Mouse (Mus musculus) embryonic facial prominence, embryonic 11.5 days (tissue): ENCODE results near the gene Olfr1109. TPM values are rescaled to one million over a fixed set of nuclear protein-coding genes. Genes with fewer than 3 reads are reported as not detected.

Source experiments
- ATAC-seq: fragments of 200-750 bp; cut with Nextera tagmentation; replicated peaks from 2 replicates; pipeline ENCODE4 v1.8.0; 2017; ENCODE audit warnings: low read depth; ENCODE audit not compliant: insufficient number of reproducible peaks, low FRiP score, low TSS enrichment
- DNase-seq: peaks from one replicate; pipeline ENCODE4 v3.0.0-alpha.2; 2015; ENCODE audit warnings: low spot score
- H3K27ac ChIP-seq: fragments of 300-500 bp; sonication (generic); replicated peaks from 2 replicates; pipeline ENCODE4 v1.5.1; 2014; ENCODE audit warnings: mild to moderate bottlenecking, low read depth, low read length, control low read depth
- H3K27me3 ChIP-seq: fragments of 300-500 bp; sonication (generic); 2 replicates; pipeline ENCODE4 v1.6.1; 2014; ENCODE audit warnings: mild to moderate bottlenecking, low read length, moderate library complexity, mixed read lengths; ENCODE audit not compliant: control insufficient read depth, insufficient read depth
- H3K36me3 ChIP-seq: fragments of 300-500 bp; sonication (generic); replicated peaks from 2 replicates; pipeline ENCODE4 v1.6.1; 2014; ENCODE audit warnings: low read depth, mild to moderate bottlenecking, low read length, moderate library complexity, mixed read lengths; ENCODE audit not compliant: control insufficient read depth, insufficient read depth
- H3K4me1 ChIP-seq: fragments of 300-500 bp; sonication (generic); 2 replicates; pipeline ENCODE4 v1.6.1; 2014; ENCODE audit warnings: low read length, mixed read lengths; ENCODE audit not compliant: control insufficient read depth, insufficient read depth
- H3K4me2 ChIP-seq: fragments of 300-500 bp; sonication (generic); 2 replicates; pipeline ENCODE4 v1.6.1; 2014; ENCODE audit warnings: low read depth, mild to moderate bottlenecking, control low read depth, low read length, moderate library complexity
- H3K4me3 ChIP-seq: fragments of 300-500 bp; sonication (generic); 2 replicates; pipeline ENCODE4 v1.5.1; 2014; ENCODE audit warnings: low read depth, low read length, control low read depth
- H3K9ac ChIP-seq: fragments of 300-500 bp; sonication (generic); replicated peaks from 2 replicates; pipeline ENCODE4 v1.6.1; 2014; ENCODE audit warnings: mild to moderate bottlenecking, control low read depth, low read length
- H3K9me3 ChIP-seq: fragments of 300-500 bp; sonication (generic); replicated peaks from 2 replicates; pipeline ENCODE4 v1.6.1; 2016; ENCODE audit warnings: mild to moderate bottlenecking, low read length, inconsistent platforms, mixed read lengths; ENCODE audit not compliant: control insufficient read depth
- WGBS: fragments of 180-500 bp; shearing (Covaris S2); extraction: QIAGEN DNeasy Blood & Tissue Kit; methylation state at CpG from one replicate; pipeline ENCODE4 v1.1.7; 2014; 5-methylcytosine and 5-hydroxymethylcytosine counted together
- polyA plus RNA-seq: library from polyadenylated mRNA; unstranded; fragments of >200 nt; fragmentation: Nextera tagmentation; extraction: Ambion mirVana; gene quantifications from 2 replicates; pipeline ENCODE4 v1.2.1, GENCODE M21; 2014

Gene Olfr1109
- polyA plus RNA-seq = not detected in 2 replicates

DNA sequence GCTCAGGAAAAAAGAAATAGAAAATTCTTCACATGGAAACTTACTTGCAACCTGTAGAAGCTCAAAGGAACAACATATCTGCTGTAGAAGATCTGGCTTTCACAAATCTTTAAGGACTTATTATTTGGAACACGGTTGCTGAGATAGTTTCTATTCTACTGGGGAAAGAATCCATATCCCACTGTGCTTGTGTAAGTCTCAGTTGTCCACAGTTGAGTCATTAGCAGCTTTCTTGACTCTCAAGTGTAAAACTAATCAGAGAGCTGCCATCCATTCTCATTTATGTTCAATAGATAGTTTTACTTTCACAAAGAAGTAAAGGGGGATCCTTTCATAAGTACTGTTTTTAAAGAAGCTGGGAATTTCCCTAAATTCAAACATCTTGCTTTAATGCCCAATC, at the start of gene Olfr1109:
Gene Olfr1109 (minus strand): TSS at position 101 of the 400 bp plus-strand sequence.
- Histone ChIP-seq H3K4me1 (no peaks in the 10 kb centered on the region), H3K27me3 (no peaks in the 10 kb centered on the region), H3K36me3 (no peaks in the 10 kb centered on the region), H3K9ac (no peak within 1 kb of the TSS), H3K4me2 (no peak within 1 kb of the TSS), H3K4me3 (no peak within 1 kb of the TSS), H3K27ac (no peak within 1 kb of the TSS), H3K9me3 (no peaks in the 10 kb centered on the region)
- WGBS = 69% methylated on average over 1 of the region's 1 CpGs
- ATAC-seq (no peak), DNase-seq (no peak)

- Histone ChIP-seq H3K4me1 (no peaks in the 10 kb centered on the region), H3K27ac (no peak within 1 kb of the TSS), H3K27me3 (no peaks in the 10 kb centered on the region), H3K9ac (no peak within 1 kb of the TSS), H3K4me3 (no peak within 1 kb of the TSS), H3K4me2 (no peak within 1 kb of the TSS), H3K36me3 (no peaks in the 10 kb centered on the region), H3K9me3 (no peaks in the 10 kb centered on the region)
- DNase-seq (no peak), ATAC-seq (no peak)
- 85% methylated on average over 1 of the region's 1 CpGs for WGBS
Measured at GRCm38 (mm10) chr2:87140200-87140599, 44.4 kb upstream of the Olfr1109 start, which contains the start of gene Olfr1110. Olfr1110 (minus strand) TSS chr2:87140300.

DNA sequence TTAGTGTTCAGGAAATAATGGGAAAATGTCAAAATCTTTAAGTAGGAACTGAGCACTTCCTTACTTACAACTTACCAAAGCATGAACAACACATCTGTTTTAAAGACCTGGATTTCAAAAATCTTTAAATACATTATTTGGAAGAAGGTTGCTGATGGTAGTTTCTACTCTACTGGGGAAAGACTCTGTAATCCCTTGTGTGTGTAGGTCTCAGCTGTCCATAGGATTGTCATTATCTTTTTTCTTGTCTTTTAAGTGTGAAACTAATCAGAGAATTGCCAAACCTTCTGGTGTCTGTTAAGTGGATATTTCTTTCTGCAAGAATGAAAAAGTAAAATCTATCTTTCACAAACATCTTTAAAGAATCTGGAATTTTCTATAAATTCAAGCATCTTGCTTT, 18.7 kb upstream of the Olfr1109 start, which contains the start of gene Olfr259:
Gene Olfr259 (minus strand): TSS at position 101 of the 400 bp plus-strand sequence.
- no peak within 1 kb of the TSS for H3K4me2 ChIP-seq
- H3K27ac ChIP-seq = no peak within 1 kb of the TSS
- ATAC-seq = no peak
- H3K9ac ChIP-seq = no peak within 1 kb of the TSS
- H3K36me3 ChIP-seq = no peaks in the 10 kb centered on the region
- H3K4me3 ChIP-seq = no peak within 1 kb of the TSS
- H3K27me3 ChIP-seq = no peaks in the 10 kb centered on the region
- no peaks in the 10 kb centered on the region for H3K4me1 ChIP-seq
- no peaks in the 10 kb centered on the region for H3K9me3 ChIP-seq
- DNase-seq = no peak

DNA sequence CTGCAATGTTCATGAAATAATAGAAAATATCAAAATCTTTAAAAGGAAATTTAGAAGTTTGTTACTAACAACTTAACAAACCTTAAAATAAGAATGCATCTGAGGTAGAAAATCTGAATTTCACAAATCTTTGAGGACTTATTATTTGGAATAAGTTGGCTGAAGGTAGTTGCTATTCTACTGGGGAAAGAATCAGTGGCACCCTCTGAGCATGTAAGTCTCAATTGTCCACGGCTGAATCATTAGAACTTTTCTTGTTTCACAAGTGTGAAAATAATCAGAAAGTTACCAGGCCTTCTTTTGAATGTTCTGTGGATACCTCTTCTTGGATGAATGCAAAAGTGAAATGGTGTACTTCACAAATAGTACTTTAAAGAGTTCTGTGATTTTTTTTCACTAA, 20.1 kb downstream of the Olfr1109 start, which contains the start of gene Olfr1107:
Gene Olfr1107 (minus strand): TSS at position 101 of the 400 bp plus-strand sequence.
- 73% methylated on average over 1 of the region's 1 CpGs for WGBS
- H3K9me3 ChIP-seq = no peaks in the 10 kb centered on the region
- H3K4me3 ChIP-seq = no peak within 1 kb of the TSS
- no peaks in the 10 kb centered on the region for H3K27me3 ChIP-seq
- H3K4me1 ChIP-seq = no peaks in the 10 kb centered on the region
- no peak for ATAC-seq
- H3K9ac ChIP-seq = no peak within 1 kb of the TSS
- H3K27ac ChIP-seq = no peak within 1 kb of the TSS
- no peaks in the 10 kb centered on the region for H3K36me3 ChIP-seq
- no peak within 1 kb of the TSS for H3K4me2 ChIP-seq
- DNase-seq = no peak

DNA sequence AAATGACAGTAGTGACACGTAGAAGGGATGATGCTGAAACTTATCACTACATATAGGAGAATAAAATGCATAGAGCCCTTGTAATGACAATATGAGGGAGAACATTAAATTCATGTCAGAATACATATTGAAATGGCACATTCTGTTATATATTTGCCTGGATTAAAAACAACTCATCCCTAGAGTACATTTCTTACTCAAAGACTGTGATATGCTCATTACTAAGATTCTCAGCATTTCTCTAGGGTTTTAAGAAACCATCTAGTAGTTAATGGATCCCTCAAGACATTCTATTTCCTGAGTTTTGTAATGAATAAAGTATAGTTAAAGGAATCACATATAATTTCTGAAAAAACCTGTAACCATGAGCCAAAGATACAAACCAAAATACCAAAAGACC, 43.6 kb downstream of the Olfr1109 start, which contains the start of gene Olfr1106:
Gene Olfr1106 (minus strand): TSS at position 101 of the 400 bp plus-strand sequence.
- no peak within 1 kb of the TSS for H3K4me3 ChIP-seq
- H3K9me3 ChIP-seq = no peaks in the 10 kb centered on the region
- 77% methylated on average over 1 of the region's 1 CpGs for WGBS
- ATAC-seq (no peak), DNase-seq (no peak)
- no peaks in the 10 kb centered on the region for H3K27me3 ChIP-seq
- no peaks in the 10 kb centered on the region for H3K4me1 ChIP-seq
- H3K4me2 ChIP-seq = no peak within 1 kb of the TSS
- H3K27ac ChIP-seq = no peak within 1 kb of the TSS
- H3K36me3 ChIP-seq = no peaks in the 10 kb centered on the region
- no peak within 1 kb of the TSS for H3K9ac ChIP-seq

Other genes with a start within 250 kb of the Olfr1109 start
- not detected in 2 replicates for gene Olfr1095, start 244.3 kb downstream of the Olfr1109 start, polyA plus RNA-seq
- gene Gm13723, start 221.2 kb downstream of the Olfr1109 start, polyA plus RNA-seq = not detected in 2 replicates
- not detected in 2 replicates for gene Olfr1097, start 203.8 kb downstream of the Olfr1109 start, polyA plus RNA-seq
- gene Olfr1098, start 171.5 kb downstream of the Olfr1109 start, polyA plus RNA-seq = not detected in 2 replicates
- gene Olfr1099, start 135.3 kb downstream of the Olfr1109 start, polyA plus RNA-seq = not detected in 2 replicates
- not detected in 2 replicates for gene Olfr1100, start 116.1 kb downstream of the Olfr1109 start, polyA plus RNA-seq
- not detected in 2 replicates for gene Olfr1101, start 104.8 kb downstream of the Olfr1109 start, polyA plus RNA-seq
- gene Olfr1102, start 97.6 kb downstream of the Olfr1109 start, polyA plus RNA-seq = not detected in 2 replicates
- not detected in 2 replicates for gene Olfr1104, start 68.9 kb downstream of the Olfr1109 start, polyA plus RNA-seq
- not detected in 2 replicates for gene Olfr1105, start 59.5 kb downstream of the Olfr1109 start, polyA plus RNA-seq
- not detected in 2 replicates for gene Olfr1106, start 43.7 kb downstream of the Olfr1109 start, polyA plus RNA-seq
- not detected in 2 replicates for gene Olfr1107, start 20.2 kb downstream of the Olfr1109 start, polyA plus RNA-seq
- not detected in 2 replicates for gene Olfr259, start 18.6 kb upstream of the Olfr1109 start, polyA plus RNA-seq
- gene Olfr1110, start 44.3 kb upstream of the Olfr1109 start, polyA plus RNA-seq = not detected in 2 replicates
- gene Olfr1111, start 56.6 kb upstream of the Olfr1109 start, polyA plus RNA-seq = not detected in 2 replicates
- not detected in 2 replicates for gene Olfr1112, start 91.8 kb upstream of the Olfr1109 start, polyA plus RNA-seq
- gene Olfr1113, start 113.0 kb upstream of the Olfr1109 start, polyA plus RNA-seq = not detected in 2 replicates
- not detected in 2 replicates for gene Olfr1115, start 152.0 kb upstream of the Olfr1109 start, polyA plus RNA-seq
- gene Olfr1116, start 171.5 kb upstream of the Olfr1109 start, polyA plus RNA-seq = not detected in 2 replicates
- not detected in 2 replicates for gene Olfr1118, start 211.6 kb upstream of the Olfr1109 start, polyA plus RNA-seq